Mouse (Mus musculus) embryonic facial prominence, embryonic 14.5 days (tissue): ENCODE results near the gene Spred2. TPM values are rescaled to one million over a fixed set of nuclear protein-coding genes. Genes with fewer than 3 reads are reported as not detected.

Experiments used
- ATAC-seq: fragments of 200-750 bp; cut with Nextera tagmentation; 2 replicates; pipeline ENCODE4 v1.8.0; 2017; ENCODE audit warnings: low read depth, moderate number of reproducible peaks, moderate TSS enrichment
- DNase-seq: peaks from one replicate; pipeline ENCODE4 v3.0.0-alpha.2; 2015; ENCODE audit warnings: low spot score
- H3K27ac ChIP-seq: fragments of 300-500 bp; sonication (generic); replicated peaks from 2 replicates; pipeline ENCODE4 v1.5.1; 2014; ENCODE audit warnings: low read depth, mild to moderate bottlenecking, low read length, moderate library complexity
- H3K27me3 ChIP-seq: fragments of 300-500 bp; sonication (generic); replicated peaks from 2 replicates; pipeline ENCODE4 v1.6.1; 2014; ENCODE audit warnings: low read length; ENCODE audit not compliant: control insufficient read depth, insufficient read depth
- H3K36me3 ChIP-seq: fragments of 300-500 bp; sonication (generic); 2 replicates; pipeline ENCODE4 v1.6.1; 2014; ENCODE audit warnings: low read length, mixed read lengths; ENCODE audit not compliant: control insufficient read depth, insufficient read depth
- H3K4me1 ChIP-seq: fragments of 300-500 bp; sonication (generic); 2 replicates; pipeline ENCODE4 v1.6.1; 2014; ENCODE audit warnings: antibody characterized with exemption, low read length; ENCODE audit not compliant: control insufficient read depth, insufficient read depth
- H3K4me2 ChIP-seq: fragments of 300-500 bp; sonication (generic); 2 replicates; pipeline ENCODE4 v1.6.1; 2014; ENCODE audit warnings: low read depth, mild to moderate bottlenecking, low read length, moderate library complexity, mixed read lengths
- H3K4me3 ChIP-seq: fragments of 300-500 bp; sonication (generic); 2 replicates; pipeline ENCODE4 v1.5.1; 2014; ENCODE audit warnings: low read depth, mild to moderate bottlenecking, low read length
- H3K9ac ChIP-seq: fragments of 300-500 bp; sonication (generic); 2 replicates; pipeline ENCODE4 v1.6.1; 2014; ENCODE audit warnings: low read depth, mild to moderate bottlenecking, low read length, moderate library complexity, mixed read lengths
- H3K9me3 ChIP-seq: fragments of 300-500 bp; sonication (generic); 2 replicates; pipeline ENCODE4 v1.6.1; 2016; ENCODE audit warnings: low read length; ENCODE audit not compliant: control insufficient read depth
- WGBS: fragments of 180-500 bp; shearing (Covaris S2); extraction: QIAGEN DNeasy Blood & Tissue Kit; methylation state at CpG from one replicate; pipeline ENCODE4 v1.1.7; 2014; 5-methylcytosine and 5-hydroxymethylcytosine counted together
- polyA plus RNA-seq: library from polyadenylated mRNA; unstranded; fragments of >200 nt; fragmentation: Nextera tagmentation; extraction: Ambion mirVana; gene quantifications from 2 replicates; pipeline ENCODE4 v1.2.1, GENCODE M21; 2014

Gene Spred2
- polyA plus RNA-seq, 1 experiment from 2014 or later = 8.7 TPM

GRCm38 (mm10) chr11:20013366-20013765 lies 89.2 kb downstream of the Spred2 start:
- WGBS = 95% methylated on average over 3 of the region's 3 CpGs
- H3K9me3 ChIP-seq = peaks cover 8% of the 10 kb centered on the region
- no peak overlapping the region for H3K9ac ChIP-seq
- no peak overlapping the region for H3K4me2 ChIP-seq
- peaks cover 78% of the 10 kb centered on the region for H3K36me3 ChIP-seq
- H3K27me3 ChIP-seq = no peaks in the 10 kb centered on the region
- H3K27ac ChIP-seq = no peak overlapping the region
- DNase-seq (no peak), ATAC-seq (no peak)
- H3K4me3 ChIP-seq = no peak overlapping the region
- no peaks in the 10 kb centered on the region for H3K4me1 ChIP-seq

GRCm38 (mm10) chr11:20017937-20018336 lies 93.8 kb downstream of the Spred2 start:
- peaks cover 43% of the 10 kb centered on the region for H3K9me3 ChIP-seq
- H3K4me2 ChIP-seq = no peak overlapping the region
- H3K4me1 ChIP-seq = no peaks in the 10 kb centered on the region
- H3K27ac ChIP-seq = no peak overlapping the region
- H3K36me3 ChIP-seq = peaks cover 94% of the 10 kb centered on the region
- WGBS = 93% methylated on average over 13 of the region's 13 CpGs
- no peak overlapping the region for H3K4me3 ChIP-seq
- DNase-seq (no peak), ATAC-seq (no peak)
- no peaks in the 10 kb centered on the region for H3K27me3 ChIP-seq
- no peak overlapping the region for H3K9ac ChIP-seq

DNA sequence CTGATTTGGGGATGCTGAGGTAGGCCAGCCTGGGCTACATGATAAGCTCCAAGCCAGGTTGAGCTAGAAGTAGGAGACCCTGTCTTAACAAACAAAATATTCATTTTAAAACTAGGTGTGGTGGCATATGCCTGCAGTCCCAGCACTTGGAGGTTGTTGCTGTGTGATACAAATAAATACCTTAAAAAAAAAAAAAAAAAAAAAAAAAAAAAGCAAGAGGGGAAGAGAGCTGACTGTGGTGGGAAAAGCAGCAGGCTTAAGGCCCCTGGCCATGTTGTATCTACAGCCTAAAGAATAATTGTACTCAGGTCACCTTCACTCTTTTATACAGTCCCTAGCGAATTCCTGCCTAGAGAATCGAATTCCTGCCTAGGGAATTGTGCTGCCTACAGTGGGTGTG lies 94.7 kb downstream of the Spred2 start:
- Histone ChIP-seq H3K27ac (no peak overlapping the region), H3K36me3 (peaks cover 92% of the 10 kb centered on the region), H3K9me3 (peaks cover 43% of the 10 kb centered on the region), H3K4me3 (no peak overlapping the region), H3K4me2 (no peak overlapping the region), H3K9ac (no peak overlapping the region), H3K27me3 (no peaks in the 10 kb centered on the region), H3K4me1 (no peaks in the 10 kb centered on the region)
- no peak for ATAC-seq
- no peak for DNase-seq
- WGBS = 94% methylated on average over 2 of the region's 2 CpGs

DNA sequence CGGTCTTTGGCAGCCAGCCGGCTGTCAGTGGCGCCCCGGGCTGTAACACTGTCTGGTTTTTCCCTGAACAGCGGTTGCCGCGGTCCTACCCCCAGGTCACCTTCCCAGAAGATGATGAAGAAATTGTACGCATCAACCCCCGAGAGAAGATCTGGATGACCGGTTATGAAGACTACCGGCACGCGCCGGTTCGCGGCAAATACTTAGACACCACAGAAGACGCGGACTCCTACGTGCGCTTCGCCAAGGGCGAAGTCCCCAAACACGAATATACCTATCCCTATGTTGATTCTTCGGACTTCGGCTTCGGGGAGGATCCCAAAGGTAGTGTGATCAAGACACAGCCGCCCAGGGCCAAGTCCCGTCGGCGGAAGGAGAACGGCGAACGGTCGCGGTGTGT lies 96.5 kb downstream of the Spred2 start:
- Histone ChIP-seq H3K9ac (no peak overlapping the region), H3K27me3 (no peaks in the 10 kb centered on the region), H3K4me3 (no peak overlapping the region), H3K27ac (no peak overlapping the region), H3K9me3 (peaks cover 43% of the 10 kb centered on the region), H3K4me1 (no peaks in the 10 kb centered on the region), H3K36me3 (peaks cover 88% of the 10 kb centered on the region), H3K4me2 (no peak overlapping the region)
- ATAC-seq (no peak), DNase-seq (no peak)
- 98% methylated on average over 35 of the region's 35 CpGs for WGBS

- 90% methylated on average over 2 of the region's 2 CpGs for WGBS
- H3K9me3 ChIP-seq = peaks cover 43% of the 10 kb centered on the region
- no peak overlapping the region for H3K4me2 ChIP-seq
- ATAC-seq (no peak), DNase-seq (no peak)
- no peaks in the 10 kb centered on the region for H3K27me3 ChIP-seq
- H3K9ac ChIP-seq = no peak overlapping the region
- H3K36me3 ChIP-seq = peaks cover 75% of the 10 kb centered on the region
- no peaks in the 10 kb centered on the region for H3K4me1 ChIP-seq
- no peak overlapping the region for H3K27ac ChIP-seq
- no peak overlapping the region for H3K4me3 ChIP-seq
These were observed 98.3 kb downstream of the Spred2 start for GRCm38 (mm10) chr11:20022462-20022861.

- DNase-seq (no peak), ATAC-seq (no peak)
- Histone ChIP-seq H3K4me3 (no peak overlapping the region), H3K27me3 (no peaks in the 10 kb centered on the region), H3K27ac (no peak overlapping the region), H3K4me2 (no peak overlapping the region), H3K4me1 (no peaks in the 10 kb centered on the region), H3K36me3 (peaks cover 69% of the 10 kb centered on the region), H3K9ac (no peak overlapping the region), H3K9me3 (peaks cover 39% of the 10 kb centered on the region)
- 92% methylated on average over 14 of the region's 14 CpGs for WGBS
These were observed 98.8 kb downstream of the Spred2 start for GRCm38 (mm10) chr11:20022911-20023482.

DNA sequence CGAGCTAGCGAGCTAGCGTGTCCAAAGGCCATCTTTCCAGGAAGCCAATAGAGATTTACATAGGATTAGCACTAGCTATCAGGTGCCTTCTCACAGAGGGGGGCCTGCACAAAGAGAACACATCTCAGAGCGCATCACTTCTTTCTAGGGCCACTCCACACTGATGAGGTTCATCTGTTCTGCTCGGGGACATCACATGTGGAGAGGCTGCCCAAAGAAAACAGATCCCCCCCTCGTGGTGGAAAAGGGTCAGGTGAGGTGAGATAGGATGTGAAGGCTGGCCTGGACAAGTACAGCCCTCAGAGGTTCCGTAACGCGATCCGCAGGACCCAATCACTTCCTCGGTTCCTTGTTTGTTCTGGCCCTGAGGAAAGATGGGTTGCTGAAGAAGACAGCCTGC lies 101.7 kb downstream of the Spred2 start:
- H3K27ac ChIP-seq = no peak overlapping the region
- H3K9me3 ChIP-seq = peaks cover 10% of the 10 kb centered on the region
- 36% methylated on average over 11 of the region's 11 CpGs for WGBS
- no peaks in the 10 kb centered on the region for H3K4me1 ChIP-seq
- H3K4me2 ChIP-seq = no peak overlapping the region
- no peak overlapping the region for H3K9ac ChIP-seq
- no peaks in the 10 kb centered on the region for H3K27me3 ChIP-seq
- H3K36me3 ChIP-seq = peaks cover 40% of the 10 kb centered on the region
- DNase-seq (no peak), ATAC-seq (no peak)
- H3K4me3 ChIP-seq = no peak overlapping the region

GRCm38 (mm10) chr11:20027719-20028118 lies 103.5 kb downstream of the Spred2 start:
- Histone ChIP-seq H3K4me3 (no peak overlapping the region), H3K36me3 (peaks cover 22% of the 10 kb centered on the region), H3K27ac (no peak overlapping the region), H3K4me1 (no peaks in the 10 kb centered on the region), H3K9ac (no peak overlapping the region), H3K9me3 (0 out of 2 replicates have a peak, but pooled peaks cover 4% of the 10 kb centered on the region), H3K27me3 (no peaks in the 10 kb centered on the region), H3K4me2 (no peak overlapping the region)
- ATAC-seq (no peak), DNase-seq (no peak)
- 80% methylated on average over 9 of the region's 9 CpGs for WGBS

GRCm38 (mm10) chr11:20028396-20028795 lies 104.2 kb downstream of the Spred2 start:
- no peak for ATAC-seq
- WGBS = 91% methylated on average over 6 of the region's 6 CpGs
- H3K4me3 ChIP-seq = no peak overlapping the region
- H3K36me3 ChIP-seq = peaks cover 16% of the 10 kb centered on the region
- H3K9ac ChIP-seq = no peak overlapping the region
- 0 out of 2 replicates have a peak, but pooled peaks cover 4% of the 10 kb centered on the region for H3K9me3 ChIP-seq
- H3K27ac ChIP-seq = no peak overlapping the region
- no peak overlapping the region for H3K4me2 ChIP-seq
- no peak for DNase-seq
- no peaks in the 10 kb centered on the region for H3K27me3 ChIP-seq
- H3K4me1 ChIP-seq = no peaks in the 10 kb centered on the region
